Mouse (Mus musculus) erythroblast, embryonic 14.5 days (primary cell): ENCODE results near the gene Tenm2.

Experiments
- GATA1 ChIP-seq: IDR thresholded peaks from 2 replicates; pipeline ENCODE4 v1.6.1; 2012; ENCODE audit warnings: low read length, inconsistent platforms, mixed read lengths
- TAL1 ChIP-seq: IDR thresholded peaks from 3 replicates; pipeline ENCODE4 v1.6.1; 2012; ENCODE audit warnings: low read length, inconsistent platforms, mixed read lengths

- TF ChIP-seq TAL1 (no peak), GATA1 (no peak)
These were observed 388.3 kb downstream of the Tenm2 start for GRCm38 (mm10) chr11:36847451-36847850.
